Mouse (Mus musculus) liver, adult 2 months (tissue): ENCODE data around the gene Cog6.

Experiments used
- CTCF ChIP-seq: fragments of 200-500 bp; IDR thresholded peaks from 2 replicates; pipeline ENCODE4 v1.5.1; 2011; ENCODE audit warnings: low read depth, low read length, control low read depth
- POLR2A ChIP-seq: fragments of 200-500 bp; IDR thresholded peaks from 2 replicates; pipeline ENCODE4 v1.6.1; 2011; ENCODE audit warnings: low read length, control low read depth; ENCODE audit not compliant: insufficient read depth; ENCODE audit errors: extremely low read depth

DNA sequence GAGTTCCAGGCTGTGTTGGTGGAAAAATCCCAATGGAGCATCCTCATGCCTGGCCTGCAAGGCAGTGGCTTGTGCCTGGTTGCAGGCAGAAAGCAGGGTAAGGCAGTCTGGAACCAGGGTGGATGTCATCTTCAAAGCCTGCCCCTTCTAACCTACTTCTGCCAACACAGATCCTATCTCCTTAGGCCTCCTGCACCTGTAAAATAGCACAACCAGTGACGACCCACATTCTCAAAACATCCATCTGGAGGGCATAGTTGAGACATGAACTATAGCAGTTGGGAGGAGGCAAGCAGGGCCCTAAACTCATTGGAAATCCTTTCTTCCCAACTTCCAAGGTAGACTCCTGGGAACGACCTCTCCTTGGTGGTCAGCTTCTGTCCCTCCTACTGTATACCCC, 85.1 kb downstream of the Cog6 start:
- TF ChIP-seq CTCF (no peak), POLR2A (no peak)
